ENCODE assay signal across 16 mouse cellular contexts in genomic region chr2:61764470-61765105, GRCm38 (mm10). TPM values are rescaled to one million over a fixed set of nuclear protein-coding genes. Genes with fewer than 3 reads are reported as not detected.
"Had no signal": no experiment of that assay in that cellular context is flagged by ENCODE, and none has a peak within 500 bp of the region (broad histone marks: within the 10 kb centered on the region; RNA-seq: fewer than 3 reads in every experiment).

No protein-coding gene starts in this region.

- DNase-seq: kidney, adult 8-10 months; kidney, postnatal 4 days; liver, embryonic 13.5 days; lung, adult 18-20 months; retina, postnatal 1 day; right cerebral cortex, postnatal 4 days; spleen, adult 18-20 months; thymus, adult 2 months; thymus, postnatal 25 days had no signal

- ATAC-seq: midbrain, embryonic 15.5 days had no signal

- H3K4me3 ChIP-seq: left cerebral cortex, adult 2 months; limb, embryonic 15.5 days; liver, embryonic 13.5 days; midbrain, embryonic 15.5 days; neural tube, embryonic 13.5 days; stomach, embryonic 15.5 days had no signal

- H3K4me2 ChIP-seq: limb, embryonic 15.5 days; liver, embryonic 13.5 days; midbrain, embryonic 15.5 days; neural tube, embryonic 13.5 days; stomach, embryonic 15.5 days had no signal

- H3K36me3 ChIP-seq: limb, embryonic 15.5 days; midbrain, embryonic 15.5 days; neural tube, embryonic 13.5 days; stomach, embryonic 15.5 days had no signal

- H3K4me1 ChIP-seq: limb, embryonic 15.5 days; midbrain, embryonic 15.5 days; neural tube, embryonic 13.5 days; stomach, embryonic 15.5 days had no signal

- H3K27me3 ChIP-seq: limb, embryonic 15.5 days; liver, embryonic 13.5 days; midbrain, embryonic 15.5 days; neural tube, embryonic 13.5 days; stomach, embryonic 15.5 days had no signal

- H3K9ac ChIP-seq: limb, embryonic 15.5 days; liver, embryonic 13.5 days; midbrain, embryonic 15.5 days; neural tube, embryonic 13.5 days; stomach, embryonic 15.5 days had no signal

- H3K9me3 ChIP-seq: limb, embryonic 15.5 days; liver, embryonic 13.5 days; midbrain, embryonic 15.5 days; neural tube, embryonic 13.5 days; stomach, embryonic 15.5 days had no signal

- H3K27ac ChIP-seq: kidney, postnatal 0 days; left cerebral cortex, adult 2 months; limb, embryonic 15.5 days; liver, embryonic 13.5 days; stomach, embryonic 15.5 days had no signal

RNA-seq across cellular contexts. Expression of gene Tbr1, which starts 38.1 kb away (rescaled TPM):
- polyA plus RNA-seq: liver, embryonic 13.5 days; stomach, embryonic 15.5 days; urinary bladder, adult 2 months had no signal
